Mouse (Mus musculus): ENCODE data around the gene Carmil2.
A peak's percentile ranks its signal among the peaks of the same experiment; 100 is the strongest.

Gene Carmil2

GRCm38 (mm10) chr8:105685796-105686308 is at the start of gene Carmil2:
Carmil2 (plus strand) TSS chr8:105686274.
- no peak for DNase-seq (ENCODE audit: low read depth, low spot score)

GRCm38 (mm10) chr8:105636963-105637510 is 49.0 kb upstream of the Carmil2 start, which contains the start of gene Agrp:
Agrp (minus strand) TSS chr8:105637393.
- DNase-seq (ENCODE audit: low read depth, low spot score) = no peak

- no peak for DNase-seq (ENCODE audit: low read depth, low spot score)
These were observed 48.5 kb upstream of the Carmil2 start for GRCm38 (mm10) chr8:105637601-105638041.

- DNase-seq (ENCODE audit: low read depth, low spot score) = no peak
These were observed 47.6 kb upstream of the Carmil2 start for GRCm38 (mm10) chr8:105638510-105638909.

GRCm38 (mm10) chr8:105639835-105640234 is 46.2 kb upstream of the Carmil2 start:
- DNase-seq (ENCODE audit: low read depth, low spot score) = no peak

- DNase-seq (ENCODE audit: low read depth, low spot score) = no peak
These were observed 45.6 kb upstream of the Carmil2 start for GRCm38 (mm10) chr8:105640511-105640910.

- no peak for DNase-seq (ENCODE audit: low read depth, low spot score)
These were observed 40.9 kb upstream of the Carmil2 start for GRCm38 (mm10) chr8:105645205-105645604.

GRCm38 (mm10) chr8:105648929-105649328 is 37.1 kb upstream of the Carmil2 start:
- no peak for DNase-seq (ENCODE audit: low read depth, low spot score)

- DNase-seq (ENCODE audit: low read depth, low spot score) = no peak
These were observed 28.4 kb upstream of the Carmil2 start for GRCm38 (mm10) chr8:105657641-105658040.

GRCm38 (mm10) chr8:105661167-105661566 is 24.9 kb upstream of the Carmil2 start:
- DNase-seq (ENCODE audit: low read depth, low spot score) = no peak

GRCm38 (mm10) chr8:105677891-105678290 is 8.2 kb upstream of the Carmil2 start:
- no peak for DNase-seq (ENCODE audit: low read depth, low spot score)

GRCm38 (mm10) chr8:105685325-105685724 is 749 bp upstream of the Carmil2 start:
- DNase-seq (ENCODE audit: low read depth, low spot score) = no peak

GRCm38 (mm10) chr8:105686551-105686950 is 477 bp downstream of the Carmil2 start:
- DNase-seq (ENCODE audit: low read depth, low spot score) = no peak

GRCm38 (mm10) chr8:105687512-105687911 is 1.4 kb downstream of the Carmil2 start:
- DNase-seq (ENCODE audit: low read depth, low spot score) = no peak

- no peak for DNase-seq (ENCODE audit: low read depth, low spot score)
These were observed 2.2 kb downstream of the Carmil2 start for GRCm38 (mm10) chr8:105688242-105688752.

GRCm38 (mm10) chr8:105689256-105689982 is 3.3 kb downstream of the Carmil2 start:
- DNase-seq (ENCODE audit: low read depth, low spot score) = no peak

GRCm38 (mm10) chr8:105689983-105690360 is 3.9 kb downstream of the Carmil2 start:
- DNase-seq (ENCODE audit: low read depth, low spot score) = no peak

GRCm38 (mm10) chr8:105690978-105691377 is 4.9 kb downstream of the Carmil2 start:
- DNase-seq (ENCODE audit: low read depth, low spot score) = no peak

- no peak for DNase-seq (ENCODE audit: low read depth, low spot score)
These were observed 6.5 kb downstream of the Carmil2 start for GRCm38 (mm10) chr8:105692449-105693182.

GRCm38 (mm10) chr8:105693648-105694047 is 7.6 kb downstream of the Carmil2 start:
- DNase-seq (ENCODE audit: low read depth, low spot score) = peak; percentile 37

GRCm38 (mm10) chr8:105694051-105694799 is 8.2 kb downstream of the Carmil2 start:
- DNase-seq (ENCODE audit: low read depth, low spot score) = no peak
